Mouse (Mus musculus) CH12F3 (cell line): ENCODE results near the gene Aars2.

Source experiments
- in situ Hi-C: fragments of 300-500 bp; cut with MboI; formaldehyde crosslinking; loops from 2 replicates; pipeline ENCODE4 v1.14.3; 2020; ENCODE audit warnings: low sequenced_read_pairs

Gene Aars2

GRCm38 (mm10) chr17:45556514-45557245 is 50.0 kb downstream of the Aars2 start:
- in situ Hi-C loops: no loop called here

GRCm38 (mm10) chr17:45557246-45557824 is 50.7 kb downstream of the Aars2 start:
- in situ Hi-C loops: no loop called here

- in situ Hi-C loops: no loop called here
Observed at GRCm38 (mm10) chr17:45557998-45558862, 51.6 kb downstream of the Aars2 start.

- in situ Hi-C loops: no loop called here
Observed at GRCm38 (mm10) chr17:45559732-45560525, 53.3 kb downstream of the Aars2 start.

GRCm38 (mm10) chr17:45563216-45563615 is 56.6 kb downstream of the Aars2 start:
- in situ Hi-C loops: no loop called here

GRCm38 (mm10) chr17:45563655-45564530 is 57.3 kb downstream of the Aars2 start, which contains the start of gene Slc35b2:
Gene Slc35b2 (plus strand): TSS chr17:45563874.
- in situ Hi-C loops: no loop called here

- in situ Hi-C loops: no loop called here
Observed at GRCm38 (mm10) chr17:45564531-45565084, 58.0 kb downstream of the Aars2 start.

- in situ Hi-C loops: no loop called here
Observed at GRCm38 (mm10) chr17:45565103-45565502, 58.5 kb downstream of the Aars2 start.

- in situ Hi-C loops: no loop called here
Observed at GRCm38 (mm10) chr17:45566031-45566359, 59.4 kb downstream of the Aars2 start.

- in situ Hi-C loops: no loop called here
Observed at GRCm38 (mm10) chr17:45566360-45567161, 59.9 kb downstream of the Aars2 start.

GRCm38 (mm10) chr17:45567162-45567601 is 60.5 kb downstream of the Aars2 start:
- in situ Hi-C loops: no loop called here

- in situ Hi-C loops: no loop called here
Observed at GRCm38 (mm10) chr17:45568990-45569389, 62.3 kb downstream of the Aars2 start.

GRCm38 (mm10) chr17:45569999-45570398 is 63.4 kb downstream of the Aars2 start:
- in situ Hi-C loops: no loop called here
